ENCODE assay signal across 8 mouse cellular contexts in genomic region chr11:120538485-120538884, GRCm38 (mm10). TPM values are rescaled to one million over a fixed set of nuclear protein-coding genes. Genes with fewer than 3 reads are reported as not detected.
DNase-seq lines count a peak whose midpoint lies in the region; TF ChIP-seq lines count a peak whose summit lies in the region.
"Had no signal": no experiment of that assay in that cellular context is flagged by ENCODE, and none has a peak within 500 bp of the region (broad histone marks: within the 10 kb centered on the region; RNA-seq: fewer than 3 reads in every experiment).

No protein-coding gene starts in this region.

- TF ChIP-seq POLR2A in brain, embryonic 14.5 days (IDR thresholded peaks at IDR 0.05; ENCODE audit: borderline replicate concordance, extremely low read depth, insufficient read depth, insufficient read length, poor library complexity, severe bottlenecking): no peak

- no peak for TF ChIP-seq CTCF in brain, embryonic 14.5 days (IDR thresholded peaks at IDR 0.05; ENCODE audit: borderline replicate concordance, extremely low read depth, insufficient read depth, insufficient read length)
- no peak for TF ChIP-seq CTCF in left cerebral cortex, adult 2 months (IDR thresholded peaks at IDR 0.05)

- intact Hi-C loops in left cerebral cortex, adult 2 months (cut with DNase I): no loop called here

- no peak overlapping the region for H3K27ac ChIP-seq in left cerebral cortex, adult 2 months
- H3K27ac ChIP-seq: liver, embryonic 13.5 days had no signal

- no peak overlapping the region for H3K4me3 ChIP-seq in left cerebral cortex, adult 2 months
- H3K4me3 ChIP-seq: liver, embryonic 13.5 days had no signal

- peak; percentile 55 for DNase-seq in NIH3T3 (ENCODE audit: low read depth)
- peak; percentile 26 for DNase-seq in brain, embryonic 14.5 days (ENCODE audit: low read depth)
- DNase-seq in heart, adult 18-20 months: peak; percentile 85 to 88
- DNase-seq in kidney, adult 18-20 months: peak; percentile 87
- peak; percentile 57 for DNase-seq in lung, postnatal 10 days
- no peak for DNase-seq in left cerebral cortex, adult 2 months (ENCODE audit: extremely low spot score in 1 of 2, low spot score in 2 of 2)
- no peak for DNase-seq in left cerebral cortex, adult 11 months (ENCODE audit: low spot score)
- DNase-seq: liver, embryonic 13.5 days had no signal

RNA-seq across cellular contexts. Expression of gene Gcgr, which starts 8.0 kb away (rescaled TPM):
- polyA plus RNA-seq in brain, embryonic 14.5 days (2012; rRNA removed): 0.32 and 0.36 TPM in 2 replicates
- under 1 TPM; 0.93 to 0.94 TPM for total RNA-seq in heart, adult 18-20 months (2021)
- not detected for total RNA-seq in left cerebral cortex, adult 2 months (2021)

RNA-seq across cellular contexts. Expression of gene Mcrip1, which starts 11.0 kb away (rescaled TPM):
- polyA plus RNA-seq in brain, embryonic 14.5 days (2012; rRNA removed): 204 and 253 TPM in 2 replicates
- total RNA-seq in heart, adult 18-20 months (2021): 10 to 100 TPM; 39.1 to 44.1 TPM
- total RNA-seq in left cerebral cortex, adult 2 months (2021): 10 to 100 TPM; 68.3 to 83.2 TPM

RNA-seq across cellular contexts. Expression of gene Ppp1r27, which starts 12.4 kb away (rescaled TPM):
- polyA plus RNA-seq in brain, embryonic 14.5 days (2012; rRNA removed): not detected in 2 replicates
- under 1 TPM in 1 of 2 experiments, not detected in 1; 0.35 TPM for total RNA-seq in heart, adult 18-20 months (2021)
- total RNA-seq in left cerebral cortex, adult 2 months (2021): not detected

RNA-seq across cellular contexts. Expression of gene P4hb, which starts 34.6 kb away (rescaled TPM):
- 162 and 206 TPM in 2 replicates for polyA plus RNA-seq in brain, embryonic 14.5 days (2012; rRNA removed)
- total RNA-seq in heart, adult 18-20 months (2021): 100 to 1,000 TPM; 230 TPM
- total RNA-seq in left cerebral cortex, adult 2 months (2021): 100 to 1,000 TPM; 114 to 120 TPM

RNA-seq across cellular contexts. Expression of gene Arhgdia, which starts 42.9 kb away (rescaled TPM):
- polyA plus RNA-seq in brain, embryonic 14.5 days (2012; rRNA removed): 540 and 581 TPM in 2 replicates
- 100 to 1,000 TPM; 133 to 144 TPM for total RNA-seq in heart, adult 18-20 months (2021)
- total RNA-seq in left cerebral cortex, adult 2 months (2021): 100 to 1,000 TPM; 290 to 300 TPM

Comparison
In these comparisons a context has a peak if more than half of its experiments do, and no peak if none do; other contexts are left out.
1. DNase-seq: peak in NIH3T3 (single experiment), brain, embryonic 14.5 days (single experiment), heart, adult 18-20 months (2 of 2), kidney, adult 18-20 months (single experiment) and lung, postnatal 10 days (single experiment); none in left cerebral cortex, adult 2 months (0 of 2) and left cerebral cortex, adult 11 months (single experiment).